Mouse (Mus musculus) thymus, adult 2 months (tissue): Measurements from ENCODE around the gene Tmem88b.

ENCODE experiments used
- CTCF ChIP-seq: fragments of 200-500 bp; IDR thresholded peaks from 2 replicates; pipeline ENCODE4 v1.5.1; 2012; ENCODE audit warnings: mild to moderate bottlenecking, control low read depth, low read length, moderate library complexity, borderline replicate concordance; ENCODE audit not compliant: control insufficient read depth, poor library complexity, insufficient read depth; ENCODE audit errors: extremely low read depth
- POLR2A ChIP-seq: fragments of 200-500 bp; IDR thresholded peaks from 2 replicates; pipeline ENCODE4 v1.6.1; 2012; ENCODE audit warnings: mild to moderate bottlenecking, low read length, control low read depth, moderate library complexity; ENCODE audit not compliant: control insufficient read depth, poor library complexity, insufficient read depth; ENCODE audit errors: extremely low read depth

GRCm38 (mm10) chr4:155830596-155830995 lies 44.9 kb upstream of the Tmem88b start:
- TF ChIP-seq CTCF (no peak), POLR2A (no peak)
